Mouse (Mus musculus): ENCODE measurements at regions not wholly inside any gene's neighbourhood (a gene's known extent, or its start where the extent isn't known, plus 50 kb on each side); places are given as distances from the start of the nearest gene placed in this dataset.

DNA sequence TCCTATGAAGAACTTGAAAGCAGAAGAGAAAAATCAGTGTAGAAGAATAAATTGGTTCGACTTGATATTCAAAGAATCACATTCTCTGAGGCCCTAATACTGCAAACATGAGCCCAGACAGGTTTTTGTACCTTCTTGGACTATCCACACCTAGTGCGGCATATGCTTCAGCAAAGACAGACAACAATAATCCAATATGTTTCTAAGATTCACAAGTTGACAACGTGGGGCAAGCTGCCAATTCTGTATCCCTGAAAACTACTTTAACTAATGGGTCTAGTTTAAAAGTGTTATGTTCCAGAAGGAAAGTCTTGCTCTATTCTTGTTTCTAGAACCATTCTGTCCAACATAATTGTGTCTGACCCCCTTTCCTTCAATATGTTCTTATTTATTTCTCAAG lies 796.0 kb downstream of the Cypt12 start:
- TF ChIP-seq CTCF (conservative IDR thresholded peaks at IDR 0.05 in 1 of 2, IDR thresholded peaks at IDR 0.05 in 1 of 2; ENCODE audit: low read depth in 2 of 2, low read length in 2 of 2) (no peak), JUN (IDR thresholded peaks at IDR 0.05; ENCODE audit: insufficient read depth, low read depth, low read length) (no peak), MAZ (IDR thresholded peaks at IDR 0.05; ENCODE audit: low read depth, low read length) (no peak), POLR2AphosphoS2 (IDR thresholded peaks at IDR 0.05; ENCODE audit: low read depth, low read length) (no peak), ZC3H11A (IDR thresholded peaks at IDR 0.05; ENCODE audit: low read depth, low read length) (no peak), MEF2A (IDR thresholded peaks at IDR 0.05; ENCODE audit: borderline replicate concordance, low read depth, low read length) (no peak), ZMIZ1 (IDR thresholded peaks at IDR 0.05; ENCODE audit: low read depth, low read length) (no peak), ZNF384 (IDR thresholded peaks at IDR 0.05; ENCODE audit: low read depth, low read length) (no peak), MAFK (IDR thresholded peaks at IDR 0.05; ENCODE audit: insufficient replicate concordance, low read length) (no peak), EP300 (IDR thresholded peaks at IDR 0.05; ENCODE audit: low read length) (no peak)

Measured in CH12.LX (cell line).